Mouse (Mus musculus) C2C12 (cell line): Measurements from ENCODE around the gene Timm29.
A peak's percentile ranks its signal among the peaks of the same experiment; 100 is the strongest.

Experiments used
- CEBPB ChIP-seq: IDR thresholded peaks from one replicate; pipeline ENCODE4 v1.6.1; 2011; ENCODE audit warnings: low read depth, mild to moderate bottlenecking, control low read depth, moderate library complexity
- CTCF ChIP-seq: IDR thresholded peaks from one replicate; pipeline ENCODE4 v1.5.1; 2011; ENCODE audit not compliant: control insufficient read depth, insufficient read depth, insufficient read length
- MAX ChIP-seq: IDR thresholded peaks from one replicate; pipeline ENCODE4 v1.6.1; 2011; ENCODE audit warnings: mild to moderate bottlenecking, control low read depth
- MYOD1 ChIP-seq: IDR thresholded peaks from one replicate; pipeline ENCODE4 v1.6.1; 2011; ENCODE audit warnings: low read depth; ENCODE audit not compliant: control insufficient read depth, insufficient read length
- MYOG ChIP-seq: IDR thresholded peaks from one replicate; pipeline ENCODE4 v1.6.1; 2011; ENCODE audit not compliant: control insufficient read depth, insufficient read length; ENCODE audit errors: extremely low read depth
- USF1 ChIP-seq: IDR thresholded peaks from one replicate; pipeline ENCODE4 v1.6.1; 2011; ENCODE audit warnings: low read depth, mild to moderate bottlenecking, control low read depth, moderate library complexity

- TF ChIP-seq MYOD1 (no peak), MAX (peak; percentile 57), CTCF (no peak), USF1 (no peak), CEBPB (no peak), MYOG (no peak)
Measured at GRCm38 (mm10) chr9:21545916-21546788, 46.4 kb upstream of the Timm29 start.
